8 mouse cellular contexts compared by ENCODE assay signal in the genomic region with DNA sequence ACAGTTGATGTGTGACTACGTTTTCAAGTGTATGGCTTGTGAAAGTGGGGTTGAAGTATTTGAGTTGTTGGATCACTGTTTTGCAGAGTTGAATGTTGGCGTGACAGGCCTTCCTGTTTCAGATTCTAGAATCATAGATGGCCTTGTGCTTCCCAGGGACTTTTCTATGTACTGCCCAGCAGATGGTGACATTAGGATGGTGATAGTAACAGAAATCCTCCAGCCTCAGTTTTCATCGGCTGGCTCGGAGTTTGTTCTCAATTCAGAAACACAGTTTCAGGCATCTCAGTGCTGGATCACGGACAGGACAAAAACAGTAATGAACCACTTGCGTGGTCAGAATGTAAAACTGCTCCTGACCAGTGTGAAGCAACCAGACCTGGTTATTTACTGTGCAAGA. TPM values are rescaled to one million over a fixed set of nuclear protein-coding genes. Genes with fewer than 3 reads are reported as not detected.
A peak's percentile ranks its signal among the peaks of the same experiment; 100 is the strongest.
DNase-seq lines count a peak whose midpoint lies in the region; ATAC-seq and TF ChIP-seq lines count a peak whose summit lies in the region.

No protein-coding gene starts in this region.

- no peak overlapping the region for H3K27ac ChIP-seq in kidney, postnatal 0 days
- no peak overlapping the region for H3K27ac ChIP-seq in CH12.LX (ENCODE audit: insufficient read depth, low read depth)

- 80% methylated on average over 6 of the region's 6 CpGs for WGBS in kidney, postnatal 0 days

- intact Hi-C loops in left cerebral cortex, postnatal 36 days (cut with DNase I): loop anchor here (1.0 to 5.0 kb wide), 3 partner anchors 174 to 673 kb away; a partner anchor contains a TSS

- H3K9ac ChIP-seq in kidney, postnatal 0 days (ENCODE audit: low read depth, low read length): no peak overlapping the region
- peak overlapping the region; percentile 86 for H3K9ac ChIP-seq in CH12.LX (ENCODE audit: insufficient read depth, low read depth)

- peak; percentile 41 for DNase-seq in kidney, postnatal 0 days (ENCODE audit: low spot score)
- no peak for DNase-seq in kidney, adult 8-10 months
- DNase-seq in CH12.LX (ENCODE audit: extremely low read depth) (peak; percentile 55), adipocyte (ENCODE audit: low spot score) (peak; percentile 51)
- DNase-seq in left cerebral cortex, postnatal 36 days (ENCODE audit: low spot score in 2 of 2): peak; percentile 28 to 30
- no peak for DNase-seq in natural killer cell, adult 2 months (ENCODE audit: low spot score in 2 of 2)
- no peak for DNase-seq in B cell, adult 2 months
- no peak for DNase-seq in urinary bladder, postnatal 36 days (ENCODE audit: low spot score in 2 of 2)

- no peaks in the 10 kb centered on the region for H3K36me3 ChIP-seq in kidney, postnatal 0 days (ENCODE audit: insufficient read depth, low read length)
- H3K36me3 ChIP-seq in CH12.LX (replicated peaks in 1 of 2; ENCODE audit: control insufficient read depth in 1 of 2, insufficient read depth in 1 of 2, low read length in 1 of 2): peaks cover 0 to 18% of the 10 kb centered on the region in 2 experiments

- peak; percentile 35; the same call in 1 of the 2 replicates for TF ChIP-seq CTCF in kidney, postnatal 0 days (IDR thresholded peaks at IDR 0.05; ENCODE audit: low read depth)
- peak; percentile 5 to 51; a peak in 2 of 4 replicates for TF ChIP-seq CTCF in CH12.LX (conservative IDR thresholded peaks at IDR 0.05 in 1 of 2, IDR thresholded peaks at IDR 0.05 in 1 of 2; ENCODE audit: low read depth in 2 of 2, low read length in 2 of 2)

- no peaks in the 10 kb centered on the region for H3K9me3 ChIP-seq in kidney, postnatal 0 days (replicated peaks; ENCODE audit: low read length)
- no peaks in the 10 kb centered on the region for H3K9me3 ChIP-seq in CH12.LX (replicated peaks; ENCODE audit: low read length)

- no peaks in the 10 kb centered on the region; the same call in 1 of the 2 replicates for H3K79me2 ChIP-seq in CH12.LX (replicated peaks; ENCODE audit: control insufficient read depth, extremely low read depth, insufficient read depth, poor library complexity, severe bottlenecking)

- in situ Hi-C loops in CH12.LX (cut with MboI; ENCODE audit: low pct_ligation_motif_present, low pct_unique_long_range_greater_than_20kb, low sequenced_read_pairs): no loop called here

- H3K4me2 ChIP-seq in kidney, postnatal 0 days (ENCODE audit: low read length): no peak overlapping the region
- peak overlapping the region; percentile 94 for H3K4me2 ChIP-seq in CH12.LX (ENCODE audit: insufficient read depth, low read depth, poor library complexity, severe bottlenecking)

- peak; percentile 62 for TF ChIP-seq RAD21 in CH12.LX (IDR thresholded peaks at IDR 0.05; ENCODE audit: low read depth, low read length)

- H3K4me1 ChIP-seq in kidney, postnatal 0 days (replicated peaks; ENCODE audit: insufficient read depth, low read length): no peaks in the 10 kb centered on the region
- peaks cover 0 to 23% of the 10 kb centered on the region in 2 experiments; a peak in 2 of 4 replicates for H3K4me1 ChIP-seq in CH12.LX (ENCODE audit: control insufficient read depth in 1 of 2, insufficient read depth in 2 of 2)

- dilution Hi-C loops in CH12.LX (cut with MboI; ENCODE audit: extremely low pct_ligation_motif_present, extremely low pct_unique_long_range_greater_than_20kb, low sequenced_read_pairs): no loop called here

- TF ChIP-seq EP300 in CH12.LX (IDR thresholded peaks at IDR 0.05; ENCODE audit: low read length): no peak

- ATAC-seq in kidney, postnatal 0 days (replicated peaks; ENCODE audit: low FRiP score, low read depth): no peak

- TF ChIP-seq POLR2A in CH12.LX (IDR thresholded peaks at IDR 0.05; ENCODE audit: low read depth, low read length): no peak

- no peak overlapping the region for H3K4me3 ChIP-seq in kidney, postnatal 0 days (replicated peaks; ENCODE audit: low read depth, low read length)
- peak overlapping the region in 2 of 3 experiments; percentile 72 to 76 for H3K4me3 ChIP-seq in CH12.LX (replicated peaks in 1 of 3; ENCODE audit: low read depth in 2 of 3, low read length in 2 of 3, poor library complexity in 1 of 3)

- H3K27me3 ChIP-seq in kidney, postnatal 0 days (ENCODE audit: insufficient read depth, low read length): no peaks in the 10 kb centered on the region
- H3K27me3 ChIP-seq in CH12.LX (replicated peaks): no peaks in the 10 kb centered on the region

TF ChIP-seq in CH12.LX, 34 proteins besides CTCF, POLR2A, EP300 and RAD21:
- TF ChIP-seq PAX5 (IDR thresholded peaks at IDR 0.05; ENCODE audit: low read length): no peak
- no peak for TF ChIP-seq BHLHE40 (IDR thresholded peaks at IDR 0.05; ENCODE audit: low read depth, low read length)
- no peak for TF ChIP-seq ZC3H11A (IDR thresholded peaks at IDR 0.05; ENCODE audit: low read depth, low read length)
- no peak for TF ChIP-seq E2F4 (IDR thresholded peaks at IDR 0.05; ENCODE audit: insufficient replicate concordance, low read depth, low read length)
- peak; percentile 46 for TF ChIP-seq SMC3 (IDR thresholded peaks at IDR 0.05; ENCODE audit: low read depth, low read length)
- no peak for TF ChIP-seq SIN3A (IDR thresholded peaks at IDR 0.05; ENCODE audit: low read length)
- no peak for TF ChIP-seq RCOR1 (conservative IDR thresholded peaks at IDR 0.05; ENCODE audit: low read depth, low read length)

RNA-seq across cellular contexts. Expression of a gene that starts 1.1 kb away (rescaled TPM):
- polyA plus RNA-seq in kidney, postnatal 0 days (2015; fragmentation: Nextera tagmentation; extraction: Ambion mirVana): 5.7 and 6.2 TPM in 2 replicates
- total RNA-seq in CH12.LX (2012; rRNA removed): 4.1 and 4.5 TPM in 2 replicates
- 4.8 and 6.0 TPM in 2 replicates for total RNA-seq in CH12.LX (2014; rRNA removed)
- 2.2 and 3.0 TPM in 2 replicates for polyA plus RNA-seq in CH12.LX (2012; ENCODE audit: insufficient read length, low read depth)
- total RNA-seq in left cerebral cortex, postnatal 36 days (2021): 1 to 10 TPM; 5.8 to 7.1 TPM

Comparison
In these comparisons a context has a peak if more than half of its experiments do, and no peak if none do; other contexts are left out.
1. DNase-seq: peak in kidney, postnatal 0 days (single experiment), CH12.LX (single experiment), adipocyte (single experiment) and left cerebral cortex, postnatal 36 days (2 of 2); none in kidney, adult 8-10 months (0 of 2), natural killer cell, adult 2 months (0 of 2), B cell, adult 2 months (0 of 2) and urinary bladder, postnatal 36 days (0 of 2).